Mouse (Mus musculus) testis, postnatal 14 days (tissue): Measurements from ENCODE around the gene Pdzrn3.

ENCODE experiments used
- DNase-seq: peaks from one replicate; pipeline ENCODE4 v3.0.0; 2021; ENCODE audit warnings: low spot score

The Pdzrn3 gene

DNA sequence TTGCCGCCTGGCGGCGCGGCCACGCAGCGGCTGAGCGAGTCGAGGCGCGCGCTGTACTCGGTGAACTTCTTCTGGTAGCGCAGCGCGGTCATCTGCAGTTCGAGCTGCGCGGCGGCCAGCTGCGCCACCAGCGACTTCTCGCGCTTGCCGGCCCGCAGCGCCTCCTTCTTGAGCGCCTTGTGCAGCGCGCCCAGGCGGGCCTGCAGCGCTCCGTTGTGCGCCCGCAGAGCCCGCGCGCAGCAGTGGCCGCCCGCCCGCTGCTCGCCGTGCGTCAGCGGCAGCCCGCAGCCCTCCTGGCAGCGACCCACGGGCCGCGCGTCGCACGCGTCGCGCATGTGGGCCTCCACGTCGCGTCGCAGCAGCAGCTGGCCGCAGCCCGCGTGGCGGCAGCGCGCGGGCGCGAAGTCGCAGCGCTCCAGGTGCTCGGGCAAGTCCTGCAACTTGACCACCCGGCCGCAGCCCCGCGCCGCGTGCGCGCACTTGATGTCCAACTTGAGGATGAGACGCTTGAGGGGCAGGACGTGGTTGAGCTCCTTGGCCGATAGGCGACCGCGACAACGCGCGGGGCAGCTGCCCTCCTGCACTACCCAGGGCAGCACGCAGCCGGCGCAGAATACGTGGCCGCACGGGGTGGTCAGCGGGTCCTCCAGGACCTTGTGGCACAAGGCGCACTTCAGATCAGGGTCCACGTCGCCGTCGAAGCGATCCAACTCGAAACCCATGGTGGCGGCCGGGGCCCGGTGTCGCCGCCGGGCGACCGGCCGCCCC lies at the start of gene Pdzrn3:
Gene Pdzrn3 (minus strand): TSS at position 731 of the 768 bp plus-strand sequence.
- DNase-seq, result peak; percentile 47

- no peak for DNase-seq
Observed at GRCm38 (mm10) chr6:101427296-101427695, 49.6 kb upstream of the Pdzrn3 start.

DNA sequence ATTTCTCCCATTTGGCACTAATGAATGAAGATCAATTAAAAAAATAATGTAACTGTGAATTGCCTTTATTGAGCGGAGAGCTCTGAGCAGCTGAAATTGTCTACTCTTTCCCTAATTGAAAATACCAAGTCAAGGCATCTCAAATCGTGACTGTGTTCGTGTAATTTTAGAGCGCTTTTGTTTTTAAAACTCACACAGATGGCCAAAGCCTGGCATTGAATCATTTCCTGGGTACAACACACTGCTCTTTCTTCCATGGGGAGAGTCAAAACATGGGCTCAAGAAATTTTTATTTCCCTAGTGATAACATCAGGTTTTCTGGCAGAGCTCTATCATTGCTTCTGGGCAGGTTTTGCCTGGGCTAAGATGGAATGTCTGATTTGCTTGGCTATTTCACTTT lies 48.6 kb upstream of the Pdzrn3 start:
- no peak for DNase-seq

DNA sequence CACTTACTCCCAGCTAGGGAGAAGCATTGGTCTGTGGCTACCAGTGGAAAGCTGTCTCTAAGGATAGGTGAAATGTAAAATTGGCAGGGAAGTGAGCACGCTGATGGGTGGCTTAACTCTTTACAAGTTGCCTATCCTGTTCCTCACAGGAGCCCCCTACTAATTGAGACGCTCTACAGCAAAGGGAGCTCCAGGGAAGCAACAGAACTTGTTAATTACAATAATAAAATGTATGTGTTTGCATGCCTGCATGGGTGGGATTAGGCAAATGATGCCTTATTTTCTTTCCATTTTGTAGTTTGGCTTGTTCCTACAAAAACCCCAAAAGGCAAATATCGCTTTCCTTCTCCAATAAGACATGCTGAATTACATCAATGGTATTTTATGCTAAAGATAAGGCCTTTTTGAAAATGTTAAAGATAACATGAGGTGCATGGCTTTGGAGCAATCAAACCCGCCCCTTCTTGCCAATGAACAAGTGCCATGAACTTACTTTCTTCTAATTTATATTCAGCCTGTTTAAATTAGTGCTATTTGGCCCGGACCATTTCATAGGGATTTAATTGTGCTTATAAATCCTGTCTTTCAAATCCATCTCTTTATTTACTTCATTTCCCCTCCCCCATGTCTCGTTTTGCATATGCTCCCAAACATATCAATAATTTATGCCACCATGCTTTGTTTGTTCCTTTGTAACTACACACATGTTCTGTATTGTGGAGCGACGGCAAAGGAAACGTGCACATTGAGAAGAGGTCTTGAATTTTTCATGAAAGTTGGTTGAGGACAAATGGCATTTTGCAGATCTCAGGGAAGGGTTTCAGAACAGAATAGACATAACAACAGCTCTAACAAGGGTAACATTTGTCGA lies 44.6 kb upstream of the Pdzrn3 start:
- no peak for DNase-seq

DNA sequence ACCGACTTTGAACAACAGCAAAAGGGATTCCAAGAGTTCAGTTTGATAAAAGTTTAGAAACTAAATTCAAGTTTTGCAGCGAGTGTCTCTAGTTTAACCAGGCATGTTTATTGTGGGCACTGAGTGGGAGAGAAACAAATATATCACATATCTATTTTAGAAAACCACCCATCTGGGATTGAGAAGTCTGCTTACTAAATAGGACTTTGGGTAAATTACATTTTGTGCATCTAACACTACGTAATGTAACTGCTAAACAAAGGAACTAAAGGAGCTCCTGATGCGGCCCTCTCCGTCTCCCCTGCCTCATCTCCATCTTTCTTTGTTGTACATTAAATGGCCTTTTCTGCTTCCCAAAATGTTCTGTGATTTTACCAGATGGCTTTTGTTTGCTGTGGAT lies 40.5 kb upstream of the Pdzrn3 start:
- no peak for DNase-seq

DNA sequence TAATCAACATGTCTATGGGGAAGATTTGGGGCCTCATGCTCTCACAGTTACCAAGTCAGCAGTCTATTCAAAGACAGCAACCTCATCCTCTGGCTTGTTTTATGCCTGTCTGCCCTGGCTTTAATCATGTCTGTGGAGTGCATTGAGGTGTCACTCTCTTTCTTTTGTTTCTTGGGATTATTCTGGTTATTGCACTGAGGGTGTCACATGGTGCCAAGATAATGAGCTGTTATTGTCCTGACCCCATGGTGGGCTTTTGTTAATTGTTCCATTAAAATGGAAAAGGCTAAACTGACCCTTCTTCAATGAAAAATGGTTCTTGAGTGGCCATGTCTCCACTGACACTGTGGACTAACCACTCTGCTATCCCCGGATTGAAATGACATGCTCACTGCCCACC lies 34.0 kb upstream of the Pdzrn3 start:
- no peak for DNase-seq

DNA sequence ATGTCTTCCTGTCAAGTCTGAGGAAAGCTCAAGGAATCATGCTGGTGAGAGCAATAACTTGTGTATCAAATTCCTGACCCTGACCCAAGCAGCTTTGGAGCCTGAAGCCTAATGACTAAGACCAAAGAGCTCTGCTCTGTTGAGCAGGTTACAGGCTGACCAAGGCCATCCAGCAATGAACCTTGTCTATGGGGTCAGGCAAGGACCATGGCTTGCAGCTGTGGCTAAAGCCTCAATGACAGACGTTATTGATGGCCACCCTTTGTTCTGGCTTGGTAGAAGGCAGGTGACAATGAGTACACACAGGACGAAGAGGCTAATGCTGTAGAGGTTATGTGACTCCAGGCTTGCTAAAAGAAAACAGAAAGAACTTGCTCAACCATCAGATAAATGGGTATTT lies 33.4 kb upstream of the Pdzrn3 start:
- DNase-seq, result no peak

- DNase-seq, result no peak
Observed at GRCm38 (mm10) chr6:101396711-101397110, 19.0 kb upstream of the Pdzrn3 start.

- no peak for DNase-seq
Observed at GRCm38 (mm10) chr6:101395908-101396307, 18.2 kb upstream of the Pdzrn3 start.

DNA sequence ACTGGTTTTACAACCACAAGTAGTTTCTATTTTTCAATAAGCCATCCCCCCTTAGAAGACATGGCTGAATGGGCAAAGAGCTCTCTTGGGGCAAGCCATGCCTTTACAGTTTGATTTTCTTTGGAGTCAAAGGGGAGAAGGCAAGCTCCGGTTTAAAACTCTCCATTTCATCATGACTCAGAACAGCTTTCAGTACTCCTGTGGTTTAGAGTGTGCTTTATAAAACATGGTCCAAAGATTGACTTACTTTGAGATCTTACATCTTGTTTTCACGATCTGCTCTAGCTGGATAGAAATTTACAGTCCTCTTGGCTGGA lies 15.1 kb upstream of the Pdzrn3 start:
- no peak for DNase-seq

DNA sequence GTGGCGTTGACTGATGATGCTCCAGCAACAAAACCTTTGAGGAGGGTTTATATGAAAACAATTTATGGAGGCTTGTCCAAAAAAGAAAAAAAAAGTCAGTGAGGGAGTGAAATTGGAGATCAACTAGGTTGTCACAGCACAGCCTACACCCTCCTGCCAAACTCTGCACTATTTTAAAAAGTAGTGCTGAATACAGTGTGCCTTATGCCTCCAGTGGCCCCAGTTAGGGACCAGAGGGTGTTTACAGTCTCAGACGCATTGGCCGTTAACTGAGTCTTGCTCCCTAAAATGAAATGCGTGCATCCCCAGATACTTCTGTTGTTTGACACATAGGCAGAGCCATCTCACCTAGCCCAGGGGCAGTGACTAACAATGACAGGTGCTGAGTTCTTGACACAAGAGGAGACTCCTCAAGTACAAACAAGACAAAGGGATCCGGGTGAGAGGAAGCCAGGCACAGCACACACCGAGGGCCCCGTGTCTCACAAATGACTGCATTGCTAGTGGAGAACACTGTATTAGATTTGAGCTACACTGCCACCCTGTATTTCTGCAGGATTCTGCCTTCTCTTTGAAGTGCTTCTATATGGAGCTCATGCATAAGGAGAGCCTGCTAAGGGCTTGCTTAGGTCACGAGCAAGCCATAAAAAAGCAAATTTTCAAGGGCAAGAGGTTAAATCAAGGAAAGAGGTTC lies 14.6 kb upstream of the Pdzrn3 start:
- DNase-seq, result no peak

GRCm38 (mm10) chr6:101385490-101385889 lies 7.8 kb upstream of the Pdzrn3 start:
- DNase-seq, result no peak

- no peak for DNase-seq
Observed at GRCm38 (mm10) chr6:101384958-101385357, 7.3 kb upstream of the Pdzrn3 start.

- no peak for DNase-seq
Observed at GRCm38 (mm10) chr6:101384476-101384875, 6.8 kb upstream of the Pdzrn3 start.

DNA sequence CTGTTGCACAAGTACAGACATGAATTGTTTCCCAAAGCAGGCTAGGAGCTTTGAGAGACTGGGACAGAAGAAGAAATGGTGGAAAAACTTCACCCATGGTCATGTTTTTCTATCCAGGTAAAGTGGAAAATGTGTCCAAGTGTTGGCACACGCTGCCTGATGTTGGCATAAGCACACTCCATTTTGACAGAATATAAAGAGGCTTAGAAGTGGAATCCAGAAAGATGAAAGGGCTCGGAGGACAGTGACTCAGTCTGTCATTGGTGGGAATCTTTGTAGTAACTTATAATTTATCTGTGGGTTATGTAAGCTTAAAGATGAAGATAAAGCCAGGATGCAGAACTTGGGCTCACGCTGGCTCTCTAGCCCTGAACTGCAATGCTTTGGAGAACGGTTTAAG lies 5.2 kb upstream of the Pdzrn3 start:
- DNase-seq, result no peak

GRCm38 (mm10) chr6:101379546-101379945 lies 1.8 kb upstream of the Pdzrn3 start:
- DNase-seq, result no peak

DNA sequence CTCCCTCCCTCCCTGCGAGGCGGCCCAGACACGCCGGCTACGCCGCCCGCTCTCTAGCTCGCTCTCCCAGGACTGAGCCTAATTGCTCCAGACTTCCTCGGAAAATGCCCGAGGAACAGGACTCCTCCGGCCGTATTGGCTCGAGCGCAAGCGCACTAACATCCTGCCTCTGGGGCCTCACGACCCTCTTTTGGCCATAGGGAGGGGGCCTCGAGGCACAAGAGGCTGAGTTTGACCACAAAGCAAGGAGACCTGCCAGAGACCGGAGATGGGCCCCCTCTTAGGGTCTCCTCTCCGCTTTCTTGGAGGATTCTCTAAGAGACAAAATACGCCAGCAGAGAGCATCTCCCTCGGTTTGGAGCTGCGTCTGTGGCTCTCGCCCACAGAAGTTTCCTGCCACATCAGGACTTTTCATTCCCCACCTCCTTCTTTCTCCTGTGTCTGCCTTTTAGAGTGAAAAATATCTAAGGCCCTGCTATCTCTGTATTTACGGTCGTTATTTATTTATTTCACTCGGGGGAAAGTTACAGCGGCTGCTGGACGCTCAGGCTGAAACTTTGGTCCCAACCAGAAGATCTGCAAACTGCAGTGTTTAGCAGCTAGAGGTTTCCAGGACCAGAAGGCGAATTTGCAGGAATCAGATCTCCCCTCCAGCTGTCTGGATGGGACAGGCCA lies 375 bp upstream of the Pdzrn3 start:
- DNase-seq, result peak; percentile 66

DNA sequence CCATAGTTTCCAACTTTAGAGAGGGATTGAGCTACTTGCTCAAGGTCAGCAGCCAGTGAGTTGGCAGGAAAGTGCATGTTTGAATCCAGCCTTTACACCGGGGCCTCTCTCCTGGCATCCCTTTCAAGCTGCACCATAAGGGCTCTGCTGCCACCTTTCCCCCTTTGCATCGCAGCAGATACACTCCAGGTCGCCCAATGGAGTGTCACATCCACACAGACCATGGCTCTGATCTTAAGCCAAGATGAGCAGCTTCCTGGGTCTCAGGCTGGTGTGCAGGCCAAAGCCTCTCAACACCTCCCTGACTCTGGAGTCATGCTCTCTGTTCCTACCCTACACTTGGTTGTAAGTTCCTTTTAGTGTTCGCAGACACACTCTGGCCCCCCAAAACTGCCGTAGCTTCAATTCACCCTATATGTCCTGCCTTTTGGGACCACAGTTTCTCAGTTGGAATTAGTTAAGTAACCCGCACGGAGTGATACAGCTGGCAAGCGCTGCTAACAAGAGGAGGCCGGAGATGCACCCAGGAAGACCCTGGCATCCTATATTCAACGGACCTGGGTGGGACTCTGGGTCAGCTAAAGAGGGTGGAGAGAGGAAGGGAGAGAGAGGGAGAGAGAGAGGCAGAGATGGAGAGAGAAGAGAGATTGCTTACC lies 1.1 kb downstream of the Pdzrn3 start:
- DNase-seq, result no peak

DNA sequence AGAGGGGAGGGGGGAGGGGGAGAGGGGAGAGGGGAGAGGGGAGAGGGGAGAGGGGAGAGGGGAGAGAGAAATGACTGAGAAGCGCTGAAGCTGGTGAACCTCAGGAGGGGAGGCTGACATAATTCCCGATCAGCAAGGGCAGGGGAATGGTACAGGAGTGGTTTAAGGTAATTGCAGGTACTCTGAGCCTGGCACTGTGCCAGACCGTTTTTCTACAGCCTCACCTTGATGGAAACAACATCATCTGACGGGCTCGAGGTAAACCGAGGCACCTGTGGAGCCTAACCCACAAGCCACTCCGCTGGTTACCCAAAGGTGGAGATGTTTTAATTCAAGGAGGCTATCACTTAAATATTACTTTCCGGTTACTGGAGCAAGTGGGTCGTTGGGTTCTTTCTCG lies 1.6 kb downstream of the Pdzrn3 start:
- no peak for DNase-seq

DNA sequence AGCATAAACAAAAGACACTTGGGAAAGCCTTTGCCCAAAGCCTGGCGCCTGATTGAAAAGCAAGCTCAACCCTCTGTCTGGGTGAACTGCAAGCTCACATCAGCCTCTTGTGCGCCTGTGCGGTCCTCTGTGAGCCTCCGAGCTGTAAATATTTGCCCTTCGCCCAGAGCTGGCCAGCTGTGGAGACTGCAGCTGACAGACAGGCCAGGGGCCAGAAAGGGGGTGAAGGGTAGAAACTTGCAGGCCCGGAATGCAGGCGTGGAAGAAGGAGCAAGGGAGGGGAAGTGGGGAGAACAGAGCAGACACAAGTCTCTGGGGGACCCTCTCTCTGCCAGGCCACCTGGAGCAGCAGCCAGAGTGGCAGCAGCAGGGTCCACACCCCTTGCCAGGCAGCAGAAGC lies 3.0 kb downstream of the Pdzrn3 start:
- DNase-seq, result no peak

GRCm38 (mm10) chr6:101374186-101374585 lies 3.5 kb downstream of the Pdzrn3 start:
- no peak for DNase-seq

GRCm38 (mm10) chr6:101372982-101373381 lies 4.7 kb downstream of the Pdzrn3 start:
- DNase-seq, result no peak
